Mouse (Mus musculus): ENCODE data around the gene Epb41l4b.
A peak's percentile ranks its signal among the peaks of the same experiment; 100 is the strongest.

Gene Epb41l4b

GRCm38 (mm10) chr4:57010919-57011318 is 132.3 kb downstream of the Epb41l4b start:
- no peak for DNase-seq (ENCODE audit: low spot score)

- DNase-seq (ENCODE audit: low spot score) = no peak
These were observed 132.8 kb downstream of the Epb41l4b start for GRCm38 (mm10) chr4:57010425-57010824.

- DNase-seq (ENCODE audit: low spot score) = no peak
These were observed 135.5 kb downstream of the Epb41l4b start for GRCm38 (mm10) chr4:57007717-57008116.

- no peak for DNase-seq (ENCODE audit: low spot score)
These were observed 138.2 kb downstream of the Epb41l4b start for GRCm38 (mm10) chr4:57005011-57005410.

GRCm38 (mm10) chr4:57003886-57004285 is 139.4 kb downstream of the Epb41l4b start:
- no peak for DNase-seq (ENCODE audit: low spot score)

GRCm38 (mm10) chr4:57002751-57003150 is 140.5 kb downstream of the Epb41l4b start:
- DNase-seq (ENCODE audit: low spot score) = peak; percentile 47

- DNase-seq (ENCODE audit: low spot score) = no peak
These were observed 141.8 kb downstream of the Epb41l4b start for GRCm38 (mm10) chr4:57001437-57001836.

GRCm38 (mm10) chr4:56993331-56993730 is 149.9 kb downstream of the Epb41l4b start:
- DNase-seq (ENCODE audit: low spot score) = no peak

- no peak for DNase-seq (ENCODE audit: low spot score)
These were observed 151.3 kb downstream of the Epb41l4b start for GRCm38 (mm10) chr4:56991951-56992350.

GRCm38 (mm10) chr4:56990215-56990584 is 153.0 kb downstream of the Epb41l4b start, which contains the start of gene Frrs1l:
Frrs1l (minus strand) TSS chr4:56990391.
- DNase-seq (ENCODE audit: low spot score) = peak; percentile 32

GRCm38 (mm10) chr4:56989431-56990214 is 153.6 kb downstream of the Epb41l4b start:
- DNase-seq (ENCODE audit: low spot score) = peak; percentile 22

GRCm38 (mm10) chr4:56965586-56966179 is 177.6 kb downstream of the Epb41l4b start:
- no peak for DNase-seq (ENCODE audit: low spot score)

- no peak for DNase-seq (ENCODE audit: low spot score)
These were observed 179.6 kb downstream of the Epb41l4b start for GRCm38 (mm10) chr4:56963687-56964086.

- no peak for DNase-seq (ENCODE audit: low spot score)
These were observed 181.8 kb downstream of the Epb41l4b start for GRCm38 (mm10) chr4:56961320-56961925.

GRCm38 (mm10) chr4:56957518-56957917 is 185.7 kb downstream of the Epb41l4b start:
- DNase-seq (ENCODE audit: low spot score) = no peak

GRCm38 (mm10) chr4:56953235-56953634 is 190.0 kb downstream of the Epb41l4b start:
- DNase-seq (ENCODE audit: low spot score) = no peak

- no peak for DNase-seq (ENCODE audit: low spot score)
These were observed 191.5 kb downstream of the Epb41l4b start for GRCm38 (mm10) chr4:56951701-56952100.

GRCm38 (mm10) chr4:56949494-56949893 is 193.7 kb downstream of the Epb41l4b start:
- DNase-seq (ENCODE audit: low spot score) = no peak

GRCm38 (mm10) chr4:56946641-56947640 is 196.3 kb downstream of the Epb41l4b start, which contains the start of gene Tmem245:
Tmem245 (minus strand) TSS chr4:56947437.
- peak; percentile 98 for DNase-seq (ENCODE audit: low spot score)

- peak; percentile 40 for DNase-seq (ENCODE audit: low spot score)
These were observed 197.1 kb downstream of the Epb41l4b start for GRCm38 (mm10) chr4:56946180-56946579.

- DNase-seq (ENCODE audit: low spot score) = no peak
These were observed 199.0 kb downstream of the Epb41l4b start for GRCm38 (mm10) chr4:56944286-56944685.

- DNase-seq (ENCODE audit: low spot score) = no peak
These were observed 200.0 kb downstream of the Epb41l4b start for GRCm38 (mm10) chr4:56943258-56943657.

Measured in embryo, embryonic 10 days (tissue).